Mouse (Mus musculus): ENCODE results near the gene Rnf168. TPM values are rescaled to one million over a fixed set of nuclear protein-coding genes. Genes with fewer than 3 reads are reported as not detected.
"Not testable (repeated sequence)": the region's sequence is repeated elsewhere in the genome, so short reads cannot be mapped to it uniquely, and the experiment has no call there.

Gene Rnf168
- 26.3 and 26.9 TPM in 2 replicates for polyA plus RNA-seq (2015; fragmentation: Nextera tagmentation; extraction: Ambion mirVana)

- Histone ChIP-seq H3K27ac (ENCODE audit: low read length) (peak within 1 kb of the TSS; percentile 98), H3K9ac (ENCODE audit: low read length) (peak within 1 kb of the TSS; percentile 89), H3K27me3 (ENCODE audit: control insufficient read depth, insufficient read depth, low read depth, low read length) (no peaks in the 10 kb centered on the region), H3K36me3 (ENCODE audit: control insufficient read depth, insufficient read depth, low read length) (peaks cover 9% of the 10 kb centered on the region), H3K4me1 (replicated peaks; ENCODE audit: control insufficient read depth, insufficient read depth, low read length) (peaks cover 10% of the 10 kb centered on the region), H3K4me2 (ENCODE audit: low read depth, low read length) (peak within 1 kb of the TSS; percentile 73), H3K4me3 (ENCODE audit: low read length) (peak within 1 kb of the TSS; percentile 81), H3K9me3 (ENCODE audit: control insufficient read depth, low read length) (peaks cover 4% of the 10 kb centered on the region)
- ATAC-seq (ENCODE audit: low read depth) = peak; percentile 96
- WGBS = under 1% methylated on average over 75 of the region's 75 CpGs
Measured at GRCm38 (mm10) chr16:32277308-32278256, at the start of gene Rnf168. Gene Rnf168, plus strand, starts transcription at chr16:32277459.

- not testable (repeated sequence) for H3K4me3 ChIP-seq (ENCODE audit: low read length); H3K9ac ChIP-seq (ENCODE audit: low read length); H3K4me1 ChIP-seq (replicated peaks; ENCODE audit: control insufficient read depth, insufficient read depth, low read length); H3K27me3 ChIP-seq (ENCODE audit: control insufficient read depth, insufficient read depth, low read depth, low read length); H3K36me3 ChIP-seq (ENCODE audit: control insufficient read depth, insufficient read depth, low read length); H3K4me2 ChIP-seq (ENCODE audit: low read depth, low read length); H3K27ac ChIP-seq (ENCODE audit: low read length); ATAC-seq (ENCODE audit: low read depth); H3K9me3 ChIP-seq (ENCODE audit: control insufficient read depth, low read length)
- 78% methylated on average over 3 of the region's 3 CpGs for WGBS
Measured at GRCm38 (mm10) chr16:32232050-32232449, 45.2 kb upstream of the Rnf168 start.

- peaks cover 15% of the 10 kb centered on the region; the same call in 1 of the 2 replicates for H3K36me3 ChIP-seq (ENCODE audit: control insufficient read depth, insufficient read depth, low read length)
- 64% methylated on average over 19 of the region's 19 CpGs for WGBS
- H3K4me1 ChIP-seq (replicated peaks; ENCODE audit: control insufficient read depth, insufficient read depth, low read length) = no peaks in the 10 kb centered on the region
- H3K4me2 ChIP-seq (ENCODE audit: low read depth, low read length) = no peak overlapping the region
- H3K4me3 ChIP-seq (ENCODE audit: low read length) = no peak overlapping the region
- H3K27me3 ChIP-seq (ENCODE audit: control insufficient read depth, insufficient read depth, low read depth, low read length) = no peaks in the 10 kb centered on the region
- H3K9me3 ChIP-seq (ENCODE audit: control insufficient read depth, low read length) = no peaks in the 10 kb centered on the region
- H3K27ac ChIP-seq (ENCODE audit: low read length) = peak overlapping the region; percentile 73
- peak; percentile 87 for ATAC-seq (ENCODE audit: low read depth)
- no peak overlapping the region for H3K9ac ChIP-seq (ENCODE audit: low read length)
Measured at GRCm38 (mm10) chr16:32237930-32238680, 39.2 kb upstream of the Rnf168 start.

GRCm38 (mm10) chr16:32239428-32240312, 37.6 kb upstream of the Rnf168 start:
- Histone ChIP-seq H3K9ac (ENCODE audit: low read length) (no peak overlapping the region), H3K36me3 (ENCODE audit: control insufficient read depth, insufficient read depth, low read length) (peaks cover 8% of the 10 kb centered on the region; the same call in 1 of the 2 replicates), H3K9me3 (ENCODE audit: control insufficient read depth, low read length) (no peaks in the 10 kb centered on the region), H3K4me3 (ENCODE audit: low read length) (no peak overlapping the region), H3K4me2 (ENCODE audit: low read depth, low read length) (no peak overlapping the region), H3K27me3 (ENCODE audit: control insufficient read depth, insufficient read depth, low read depth, low read length) (no peaks in the 10 kb centered on the region), H3K4me1 (replicated peaks; ENCODE audit: control insufficient read depth, insufficient read depth, low read length) (0 out of 2 replicates have a peak, but pooled peaks cover 2% of the 10 kb centered on the region), H3K27ac (ENCODE audit: low read length) (no peak overlapping the region)
- 84% methylated on average over 2 of the region's 2 CpGs for WGBS
- no peak for ATAC-seq (ENCODE audit: low read depth)

- ATAC-seq (ENCODE audit: low read depth) = no peak
- 90% methylated on average over 3 of the region's 3 CpGs for WGBS
Measured at GRCm38 (mm10) chr16:32243901-32244300, 33.4 kb upstream of the Rnf168 start.

GRCm38 (mm10) chr16:32246351-32246791, 30.9 kb upstream of the Rnf168 start:
- no peaks in the 10 kb centered on the region for H3K9me3 ChIP-seq (ENCODE audit: control insufficient read depth, low read length)
- peak overlapping the region; percentile 89 for H3K4me3 ChIP-seq (ENCODE audit: low read length)
- H3K27me3 ChIP-seq (ENCODE audit: control insufficient read depth, insufficient read depth, low read depth, low read length) = no peaks in the 10 kb centered on the region
- H3K36me3 ChIP-seq (ENCODE audit: control insufficient read depth, insufficient read depth, low read length) = no peaks in the 10 kb centered on the region
- peaks cover 15% of the 10 kb centered on the region for H3K4me1 ChIP-seq (replicated peaks; ENCODE audit: control insufficient read depth, insufficient read depth, low read length)
- peak overlapping the region; percentile 62 for H3K4me2 ChIP-seq (ENCODE audit: low read depth, low read length)
- peak overlapping the region; percentile 94 for H3K27ac ChIP-seq (ENCODE audit: low read length)
- under 1% methylated on average over 33 of the region's 41 CpGs for WGBS
- peak overlapping the region; percentile 93 for H3K9ac ChIP-seq (ENCODE audit: low read length)
- peak; percentile 56 for ATAC-seq (ENCODE audit: low read depth)

More at GRCm38 (mm10) chr16:32243901-32244300, 33.4 kb upstream of the Rnf168 start:
- no peaks in the 10 kb centered on the region for H3K36me3 ChIP-seq (ENCODE audit: control insufficient read depth, insufficient read depth, low read length)
- H3K9ac ChIP-seq (ENCODE audit: low read length) = no peak overlapping the region
- H3K4me2 ChIP-seq (ENCODE audit: low read depth, low read length) = no peak overlapping the region
- no peak overlapping the region for H3K27ac ChIP-seq (ENCODE audit: low read length)
- H3K27me3 ChIP-seq (ENCODE audit: control insufficient read depth, insufficient read depth, low read depth, low read length) = no peaks in the 10 kb centered on the region
- H3K4me3 ChIP-seq (ENCODE audit: low read length) = no peak overlapping the region
- H3K4me1 ChIP-seq (replicated peaks; ENCODE audit: control insufficient read depth, insufficient read depth, low read length) = peaks cover 15% of the 10 kb centered on the region
- no peaks in the 10 kb centered on the region for H3K9me3 ChIP-seq (ENCODE audit: control insufficient read depth, low read length)

GRCm38 (mm10) chr16:32246952-32247370, 30.3 kb upstream of the Rnf168 start, which contains the start of the genes Fbxo45 and Wdr53:
Gene Fbxo45, minus strand, starts transcription at chr16:32247158.
Gene Wdr53, plus strand, starts transcription at chr16:32247227.
- peak within 1 kb of the TSS; percentile 62 for H3K4me2 ChIP-seq (ENCODE audit: low read depth, low read length)
- H3K27me3 ChIP-seq (ENCODE audit: control insufficient read depth, insufficient read depth, low read depth, low read length) = no peaks in the 10 kb centered on the region
- ATAC-seq (ENCODE audit: low read depth) = peak; percentile 99
- H3K4me3 ChIP-seq (ENCODE audit: low read length) = peak within 1 kb of the TSS; percentile 89
- H3K4me1 ChIP-seq (replicated peaks; ENCODE audit: control insufficient read depth, insufficient read depth, low read length) = peaks cover 15% of the 10 kb centered on the region
- H3K36me3 ChIP-seq (ENCODE audit: control insufficient read depth, insufficient read depth, low read length) = no peaks in the 10 kb centered on the region
- peak within 1 kb of the TSS; percentile 93 for H3K9ac ChIP-seq (ENCODE audit: low read length)
- WGBS = under 1% methylated on average over 47 of the region's 48 CpGs
- H3K27ac ChIP-seq (ENCODE audit: low read length) = peak within 1 kb of the TSS; percentile 94
- no peaks in the 10 kb centered on the region for H3K9me3 ChIP-seq (ENCODE audit: control insufficient read depth, low read length)

- H3K27ac ChIP-seq (ENCODE audit: low read length); H3K9me3 ChIP-seq (ENCODE audit: control insufficient read depth, low read length); H3K4me2 ChIP-seq (ENCODE audit: low read depth, low read length); H3K4me3 ChIP-seq (ENCODE audit: low read length); H3K9ac ChIP-seq (ENCODE audit: low read length); H3K4me1 ChIP-seq (replicated peaks; ENCODE audit: control insufficient read depth, insufficient read depth, low read length); ATAC-seq (ENCODE audit: low read depth); H3K36me3 ChIP-seq (ENCODE audit: control insufficient read depth, insufficient read depth, low read length); H3K27me3 ChIP-seq (ENCODE audit: control insufficient read depth, insufficient read depth, low read depth, low read length): not testable (repeated sequence)
- WGBS = 87% methylated on average over 2 of the region's 2 CpGs
Measured at GRCm38 (mm10) chr16:32264225-32264624, 13.0 kb upstream of the Rnf168 start.

Data from lung, embryonic 16.5 days (tissue).